Mouse (Mus musculus): ENCODE measurements around the gene Ndufaf4. TPM values are rescaled to one million over a fixed set of nuclear protein-coding genes. Genes with fewer than 3 reads are reported as not detected.
"Not testable (repeated sequence)": the region's sequence is repeated elsewhere in the genome, so short reads cannot be mapped to it uniquely, and the experiment has no call there.

Ndufaf4 gene
- total RNA-seq (2017): 30.7 and 40.1 TPM in 2 replicates

- peak; percentile 96 for ATAC-seq (replicated peaks; ENCODE audit: low read depth, poor library complexity, severe bottlenecking)
Measured at GRCm38 (mm10) chr4:24897851-24898515, at the start of gene Ndufaf4. Gene Ndufaf4 (plus strand): TSS chr4:24898083.

GRCm38 (mm10) chr4:24850401-24851325, 47.2 kb upstream of the Ndufaf4 start, which contains the start of gene Klhl32:
Gene Klhl32 (minus strand): TSS chr4:24851124.
- peak; percentile 71 for ATAC-seq (replicated peaks; ENCODE audit: low read depth, poor library complexity, severe bottlenecking)

- no peak for ATAC-seq (replicated peaks; ENCODE audit: low read depth, poor library complexity, severe bottlenecking)
Measured at GRCm38 (mm10) chr4:24865691-24866090, 32.2 kb upstream of the Ndufaf4 start.

GRCm38 (mm10) chr4:24869230-24869629, 28.7 kb upstream of the Ndufaf4 start:
- no peak for ATAC-seq (replicated peaks; ENCODE audit: low read depth, poor library complexity, severe bottlenecking)

GRCm38 (mm10) chr4:24889386-24889785, 8.5 kb upstream of the Ndufaf4 start:
- not testable (repeated sequence) for ATAC-seq (replicated peaks; ENCODE audit: low read depth, poor library complexity, severe bottlenecking)

- not testable (repeated sequence) for ATAC-seq (replicated peaks; ENCODE audit: low read depth, poor library complexity, severe bottlenecking)
Measured at GRCm38 (mm10) chr4:24892293-24892692, 5.6 kb upstream of the Ndufaf4 start.

GRCm38 (mm10) chr4:24894625-24895024, 3.3 kb upstream of the Ndufaf4 start:
- no peak for ATAC-seq (replicated peaks; ENCODE audit: low read depth, poor library complexity, severe bottlenecking)

GRCm38 (mm10) chr4:24896829-24897228, 1.1 kb upstream of the Ndufaf4 start:
- ATAC-seq (replicated peaks; ENCODE audit: low read depth, poor library complexity, severe bottlenecking): peak; percentile 55

GRCm38 (mm10) chr4:24897351-24897750, 532 bp upstream of the Ndufaf4 start:
- peak; percentile 24; the same call in 1 of the 2 replicates for ATAC-seq (replicated peaks; ENCODE audit: low read depth, poor library complexity, severe bottlenecking)

GRCm38 (mm10) chr4:24898636-24899035, 753 bp downstream of the Ndufaf4 start:
- ATAC-seq (replicated peaks; ENCODE audit: low read depth, poor library complexity, severe bottlenecking): no peak

GRCm38 (mm10) chr4:24899146-24899545, 1.3 kb downstream of the Ndufaf4 start:
- 0 out of 2 replicates have a peak, but pooled peaks have one; percentile 7 for ATAC-seq (replicated peaks; ENCODE audit: low read depth, poor library complexity, severe bottlenecking)

- peak; percentile 56; the same call in 1 of the 2 replicates for ATAC-seq (replicated peaks; ENCODE audit: low read depth, poor library complexity, severe bottlenecking)
Measured at GRCm38 (mm10) chr4:24907745-24908144, 9.9 kb downstream of the Ndufaf4 start.

- no peak for ATAC-seq (replicated peaks; ENCODE audit: low read depth, poor library complexity, severe bottlenecking)
Measured at GRCm38 (mm10) chr4:24915631-24916030, 17.7 kb downstream of the Ndufaf4 start.

- ATAC-seq (replicated peaks; ENCODE audit: low read depth, poor library complexity, severe bottlenecking): no peak
Measured at GRCm38 (mm10) chr4:24920006-24920577, 22.2 kb downstream of the Ndufaf4 start.

GRCm38 (mm10) chr4:24924726-24925125, 26.8 kb downstream of the Ndufaf4 start:
- no peak for ATAC-seq (replicated peaks; ENCODE audit: low read depth, poor library complexity, severe bottlenecking)

- ATAC-seq (replicated peaks; ENCODE audit: low read depth, poor library complexity, severe bottlenecking): no peak
Measured at GRCm38 (mm10) chr4:24928260-24928780, 30.4 kb downstream of the Ndufaf4 start.

GRCm38 (mm10) chr4:24928926-24929325, 31.0 kb downstream of the Ndufaf4 start:
- ATAC-seq (replicated peaks; ENCODE audit: low read depth, poor library complexity, severe bottlenecking): no peak

GRCm38 (mm10) chr4:24942728-24943424, 45.0 kb downstream of the Ndufaf4 start:
- no peak for ATAC-seq (replicated peaks; ENCODE audit: low read depth, poor library complexity, severe bottlenecking)

Measured in common myeloid progenitor, adult 5-6 weeks (primary cell).